Mouse (Mus musculus) kidney, adult 9 months (tissue): ENCODE measurements around the gene H2-Q10.
"Not testable (repeated sequence)": the region's sequence is repeated elsewhere in the genome, so short reads cannot be mapped to it uniquely, and the experiment has no call there.

Experiments
- DNase-seq: peaks from one replicate; pipeline ENCODE4 v3.0.0; 2022

H2-Q10 gene

GRCm38 (mm10) chr17:35460513-35461341 is 9.2 kb upstream of the H2-Q10 start:
- DNase-seq, result not testable (repeated sequence)

DNA sequence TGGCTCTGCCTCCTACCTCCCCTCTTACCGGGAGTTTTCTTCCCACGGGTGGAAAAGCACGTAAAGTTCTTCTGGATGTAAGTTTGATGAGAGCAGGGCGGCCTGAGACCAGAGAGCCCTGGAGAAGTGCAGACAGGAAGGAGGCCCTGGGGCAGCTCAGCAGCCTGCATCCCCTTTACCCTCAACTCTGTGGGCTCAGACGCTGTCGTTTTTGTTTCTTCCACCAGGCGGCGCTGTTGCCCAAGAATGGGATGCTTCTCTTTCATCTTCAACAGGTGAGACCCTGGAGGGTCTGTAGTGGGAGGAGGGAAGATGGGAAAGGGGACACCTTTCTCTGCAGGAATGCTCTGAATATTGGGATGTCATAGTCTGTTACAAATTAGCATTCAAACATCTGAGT is 4.2 kb upstream of the H2-Q10 start:
- not testable (repeated sequence) for DNase-seq

- DNase-seq, result not testable (repeated sequence)
Observed at GRCm38 (mm10) chr17:35468936-35469335, 953 bp upstream of the H2-Q10 start.

DNA sequence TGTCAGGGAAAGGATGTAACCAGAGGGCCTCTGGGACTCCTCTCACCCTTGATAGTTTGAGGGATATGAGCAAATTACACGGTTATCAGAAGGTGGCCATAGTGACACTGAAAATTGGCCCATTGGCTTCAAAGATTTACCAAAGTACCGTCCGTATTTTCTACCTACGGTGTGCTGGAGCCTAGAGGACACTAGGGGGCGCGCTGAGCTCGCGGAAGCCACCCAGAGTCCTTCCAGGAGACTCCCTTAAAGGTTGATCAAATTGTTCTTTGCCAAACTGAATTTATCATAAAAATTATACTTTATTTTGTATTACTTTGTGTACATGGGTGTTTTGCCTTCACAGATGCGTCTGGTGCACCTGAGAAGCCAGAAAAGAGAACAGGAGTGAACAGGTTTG is 14.2 kb downstream of the H2-Q10 start:
- DNase-seq, result peak; percentile 62

DNA sequence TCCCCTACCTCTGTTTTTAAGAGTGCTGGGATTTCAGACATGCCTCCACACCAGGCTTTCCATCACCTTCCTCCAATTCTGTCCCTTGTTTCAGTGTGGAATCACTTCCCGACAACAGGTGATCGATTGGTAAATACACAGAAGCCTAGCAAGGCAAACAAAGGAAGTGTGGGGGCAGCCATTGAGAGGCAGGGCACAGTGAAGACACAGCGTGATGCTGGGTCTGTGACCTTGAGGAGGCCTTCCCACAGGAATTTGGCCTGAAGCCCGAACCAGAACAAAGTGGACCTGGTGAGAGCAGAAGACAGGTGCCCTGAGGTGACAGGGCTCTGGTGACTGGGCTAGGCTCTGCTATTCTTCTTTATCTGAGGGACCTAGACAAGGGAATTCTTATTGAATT is 15.8 kb downstream of the H2-Q10 start:
- no peak for DNase-seq

- DNase-seq, result no peak
Observed at GRCm38 (mm10) chr17:35486726-35487125, 16.8 kb downstream of the H2-Q10 start.

DNA sequence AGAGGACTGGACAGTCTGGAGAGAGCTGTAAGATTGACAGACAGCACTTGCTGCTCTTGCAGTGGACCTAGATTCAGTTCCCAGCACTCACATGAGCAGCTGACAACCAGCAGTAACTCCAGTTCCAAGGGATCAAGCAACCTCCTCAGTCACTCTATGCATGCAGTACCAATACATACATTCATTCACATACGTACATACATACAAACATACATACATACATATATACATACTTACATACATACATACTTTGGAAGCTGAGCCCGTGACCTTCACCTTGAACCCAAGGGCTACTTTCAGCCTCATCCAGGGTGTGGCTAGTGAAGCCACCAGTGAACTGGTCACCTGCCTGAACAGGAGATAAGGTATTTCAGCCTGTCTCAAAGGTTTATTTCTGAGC is 18.2 kb downstream of the H2-Q10 start:
- no peak for DNase-seq

DNA sequence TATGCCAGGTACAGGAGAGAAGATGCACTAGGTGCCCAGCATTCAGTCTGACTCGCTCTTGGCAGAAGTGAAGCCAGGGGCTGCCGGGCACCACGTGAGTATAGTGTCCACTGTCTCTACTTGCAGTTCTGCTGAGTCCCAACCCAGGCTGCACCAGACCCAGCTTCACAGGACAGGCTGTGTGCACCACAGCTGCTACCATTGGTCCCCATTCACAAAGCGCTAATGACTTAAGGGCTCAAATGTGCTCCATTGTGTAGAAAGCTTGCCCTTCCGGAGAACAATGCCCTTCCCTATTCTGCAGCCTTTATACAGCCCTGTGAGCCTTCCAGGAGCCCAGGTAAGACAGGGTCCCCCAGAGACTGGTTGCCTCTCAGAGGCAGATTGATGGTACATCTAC is 20.4 kb downstream of the H2-Q10 start:
- DNase-seq, result no peak

- DNase-seq, result no peak
Observed at GRCm38 (mm10) chr17:35497124-35497523, 27.2 kb downstream of the H2-Q10 start.

GRCm38 (mm10) chr17:35502226-35502625 is 32.3 kb downstream of the H2-Q10 start:
- DNase-seq, result no peak

DNA sequence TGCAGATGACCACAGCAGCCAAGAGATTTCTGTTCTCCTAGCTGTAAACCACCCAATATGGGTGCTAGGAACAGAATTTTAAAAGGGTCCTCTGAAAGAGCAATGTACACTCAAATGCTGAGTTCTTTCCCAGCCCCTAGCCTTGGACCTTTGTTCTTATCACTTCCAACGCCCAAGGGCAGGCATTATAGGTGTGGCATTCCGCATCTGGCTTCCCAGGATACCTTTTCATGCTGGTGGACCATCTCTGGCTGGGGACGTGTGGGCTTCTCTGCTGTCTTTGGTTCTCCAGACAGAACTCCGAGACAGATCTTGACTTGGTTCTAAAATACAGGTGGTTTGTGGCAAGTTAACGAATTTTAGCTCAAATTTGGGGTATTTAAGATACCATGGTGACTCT is 32.9 kb downstream of the H2-Q10 start:
- no peak for DNase-seq

DNA sequence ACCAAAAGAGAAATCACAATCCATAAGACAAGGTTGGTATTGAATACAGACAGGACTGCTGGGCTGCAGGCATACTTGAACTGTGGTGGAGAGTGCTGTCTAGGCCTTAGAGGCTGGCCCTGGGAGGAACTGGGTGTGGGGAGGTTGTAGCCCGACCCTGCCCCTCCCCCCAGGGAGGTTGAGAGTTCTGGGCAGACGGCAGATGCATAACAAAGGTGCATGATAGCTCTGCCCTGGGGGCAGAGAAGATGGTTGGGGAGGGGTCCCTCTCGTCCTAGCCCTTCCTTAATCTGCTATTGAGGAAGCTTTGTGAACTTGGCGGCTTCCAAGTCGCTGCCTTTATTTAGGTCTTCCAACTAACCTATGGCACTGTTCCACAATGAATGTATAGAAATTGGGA is 34.0 kb downstream of the H2-Q10 start:
- no peak for DNase-seq

GRCm38 (mm10) chr17:35504628-35505481 is 35.0 kb downstream of the H2-Q10 start:
- no peak for DNase-seq

- no peak for DNase-seq
Observed at GRCm38 (mm10) chr17:35505776-35506175, 35.9 kb downstream of the H2-Q10 start, which contains the start of gene Pou5f1. TSS of gene Pou5f1 (plus strand) at chr17:35506018.

- no peak for DNase-seq
Observed at GRCm38 (mm10) chr17:35506881-35507280, 37.0 kb downstream of the H2-Q10 start.

- DNase-seq, result no peak
Observed at GRCm38 (mm10) chr17:35507556-35508260, 37.8 kb downstream of the H2-Q10 start.

- not testable (repeated sequence) for DNase-seq
Observed at GRCm38 (mm10) chr17:35508279-35508678, 38.4 kb downstream of the H2-Q10 start.

GRCm38 (mm10) chr17:35509284-35509683 is 39.4 kb downstream of the H2-Q10 start:
- DNase-seq, result no peak

GRCm38 (mm10) chr17:35512916-35513626 is 43.2 kb downstream of the H2-Q10 start:
- no peak for DNase-seq

DNA sequence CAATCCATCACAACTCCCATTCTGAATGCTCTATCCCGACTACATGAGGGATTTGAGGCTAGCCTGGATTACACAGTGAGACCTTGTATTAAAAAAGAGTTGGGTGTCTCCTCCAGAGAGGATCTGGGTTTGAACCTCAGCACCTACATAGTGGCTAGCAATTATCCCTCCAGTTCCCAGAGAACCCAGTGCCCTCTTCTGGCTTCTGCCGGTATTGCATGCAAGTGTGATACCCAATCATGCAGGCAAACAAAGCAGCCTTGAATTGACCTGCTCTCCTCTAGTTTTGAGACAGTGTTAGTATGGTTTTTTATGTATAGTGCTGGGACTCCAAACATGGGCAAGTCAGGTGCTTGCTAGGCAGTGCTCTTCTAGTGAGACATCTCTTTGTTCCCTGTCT is 44.0 kb downstream of the H2-Q10 start:
- peak; percentile 78 for DNase-seq

- no peak for DNase-seq
Observed at GRCm38 (mm10) chr17:35514756-35515155, 44.9 kb downstream of the H2-Q10 start.

DNA sequence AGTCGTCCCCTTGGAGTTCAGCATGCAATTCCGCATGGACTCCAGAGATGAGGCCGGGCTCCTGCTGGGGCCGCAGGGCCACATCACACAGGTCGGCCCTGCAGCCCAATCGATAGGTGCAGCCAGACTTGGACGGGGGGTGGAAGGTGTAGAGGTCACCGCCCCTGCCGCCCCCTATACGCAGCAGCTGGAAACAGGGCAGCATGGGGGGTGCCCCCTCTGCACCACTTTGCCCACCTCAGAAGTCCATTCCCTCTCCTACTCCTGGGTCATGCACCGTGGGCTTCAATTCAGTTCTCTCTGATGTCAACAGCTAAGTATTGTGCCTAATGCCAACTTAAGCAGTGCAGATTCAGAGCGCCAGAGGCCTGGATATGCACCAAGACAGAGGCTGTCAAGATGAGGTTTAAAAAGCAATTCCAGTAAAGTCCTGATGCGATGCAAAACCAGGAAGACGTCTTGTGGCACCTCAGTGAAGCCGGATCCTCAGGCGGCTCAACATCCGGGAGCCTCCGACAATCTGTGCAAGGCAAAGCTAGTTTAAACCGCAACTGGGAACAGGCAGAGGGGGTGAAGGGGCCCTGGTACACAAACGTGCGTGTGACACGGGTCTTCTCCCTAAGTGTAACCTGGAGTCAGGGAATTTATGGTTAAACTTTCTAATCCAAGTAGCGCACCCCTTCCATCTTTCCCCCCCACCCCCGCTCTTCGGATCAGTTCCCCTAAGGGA is 46.2 kb downstream of the H2-Q10 start:
- peak; percentile 34 for DNase-seq
